Mouse (Mus musculus): ENCODE data around the gene Gsg1l. TPM values are rescaled to one million over a fixed set of nuclear protein-coding genes. Genes with fewer than 3 reads are reported as not detected.

Gsg1l gene
- polyA plus RNA-seq, 2 experiments, result 0.07 TPM; not detected in 1

DNA sequence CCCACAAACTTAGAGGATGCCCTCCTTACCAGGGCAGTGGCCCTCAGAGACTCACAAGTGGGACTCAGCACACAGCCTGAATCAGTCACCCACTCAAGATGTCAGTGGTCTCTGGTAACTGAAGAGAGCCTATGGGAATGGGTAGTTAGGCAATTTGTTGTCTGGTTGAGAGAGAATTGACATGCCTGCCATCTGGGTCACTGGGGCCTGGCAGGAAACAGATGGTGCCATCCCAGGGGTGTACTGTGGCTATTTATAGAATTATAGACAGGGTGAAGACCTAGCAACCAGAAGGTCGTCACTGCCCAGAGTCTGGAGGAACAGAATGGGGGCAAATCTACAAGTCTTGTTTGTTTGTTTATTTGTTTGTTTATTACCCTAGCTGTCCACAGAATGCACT lies 54.8 kb downstream of the Gsg1l start:
- H3K36me3 ChIP-seq (replicated peaks; ENCODE audit: control insufficient read depth, insufficient read depth, low read depth), result no peaks in the 10 kb centered on the region
- H3K4me2 ChIP-seq (ENCODE audit: low read depth), result no peak overlapping the region
- H3K27me3 ChIP-seq (ENCODE audit: control insufficient read depth, insufficient read depth, low read length), result no peaks in the 10 kb centered on the region
- no peak overlapping the region for H3K4me3 ChIP-seq (ENCODE audit: insufficient read depth in 1 of 2, low read depth in 2 of 2, low read length in 2 of 2)
- no peak overlapping the region for H3K9ac ChIP-seq (replicated peaks)
- 0 out of 4 replicates have a peak, but pooled peaks cover 0 to 3% of the 10 kb centered on the region in 2 experiments for H3K4me1 ChIP-seq (replicated peaks; ENCODE audit: control insufficient read depth in 2 of 2, insufficient read depth in 2 of 2, low read length in 1 of 2)
- 20% methylated on average over 1 of the region's 1 CpGs for WGBS (ENCODE audit: insufficient replicate concordance)
- DNase-seq (ENCODE audit: low read depth in 3 of 3, low spot score in 3 of 3) (no peak), ATAC-seq (ENCODE audit: insufficient read depth) (no peak)
- TF ChIP-seq CTCF (IDR thresholded peaks at IDR 0.05; ENCODE audit: low read depth) (no peak), EP300 (IDR thresholded peaks at IDR 0.05; ENCODE audit: low read depth) (no peak)
- H3K27ac ChIP-seq, result no peak overlapping the region
- no peaks in the 10 kb centered on the region for H3K9me3 ChIP-seq (ENCODE audit: control insufficient read depth, low read length)

DNA sequence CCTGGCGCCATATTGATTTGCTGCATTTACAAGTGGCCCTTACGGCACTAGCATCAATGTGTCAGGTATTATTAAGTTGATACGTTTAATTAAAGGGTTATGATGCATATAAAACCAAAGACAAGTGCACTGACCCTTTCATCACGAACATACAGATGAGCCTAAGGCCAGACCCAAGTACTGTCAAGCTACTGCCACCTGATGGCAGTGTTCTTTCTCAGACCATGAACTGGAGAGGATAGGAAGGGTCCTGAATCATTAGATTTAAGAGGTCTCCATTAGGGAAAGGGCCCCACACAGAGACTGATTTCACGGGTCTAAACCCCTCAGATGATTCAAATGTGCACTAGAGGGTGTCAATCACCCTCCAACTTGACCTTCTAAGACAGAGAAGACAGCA lies 55.6 kb downstream of the Gsg1l start:
- H3K27me3 ChIP-seq (ENCODE audit: control insufficient read depth, insufficient read depth, low read length), result no peaks in the 10 kb centered on the region
- no peaks in the 10 kb centered on the region for H3K9me3 ChIP-seq (ENCODE audit: control insufficient read depth, low read length)
- TF ChIP-seq EP300 (IDR thresholded peaks at IDR 0.05; ENCODE audit: low read depth) (no peak), CTCF (IDR thresholded peaks at IDR 0.05; ENCODE audit: low read depth) (peak; percentile 47)
- H3K27ac ChIP-seq, result no peak overlapping the region
- DNase-seq (ENCODE audit: low read depth in 3 of 3, low spot score in 3 of 3) (no peak), ATAC-seq (ENCODE audit: insufficient read depth) (no peak)
- H3K9ac ChIP-seq (replicated peaks), result no peak overlapping the region
- no peaks in the 10 kb centered on the region for H3K36me3 ChIP-seq (replicated peaks; ENCODE audit: control insufficient read depth, insufficient read depth, low read depth)
- H3K4me1 ChIP-seq (replicated peaks; ENCODE audit: control insufficient read depth in 2 of 2, insufficient read depth in 2 of 2, low read length in 1 of 2), result peaks cover 0 to 3% of the 10 kb centered on the region in 2 experiments; a peak in 1 of 4 replicates
- WGBS (ENCODE audit: insufficient replicate concordance), result 38% methylated on average over 5 of the region's 5 CpGs
- H3K4me3 ChIP-seq (ENCODE audit: insufficient read depth in 1 of 2, low read depth in 2 of 2, low read length in 2 of 2), result no peak overlapping the region
- H3K4me2 ChIP-seq (ENCODE audit: low read depth), result no peak overlapping the region

DNA sequence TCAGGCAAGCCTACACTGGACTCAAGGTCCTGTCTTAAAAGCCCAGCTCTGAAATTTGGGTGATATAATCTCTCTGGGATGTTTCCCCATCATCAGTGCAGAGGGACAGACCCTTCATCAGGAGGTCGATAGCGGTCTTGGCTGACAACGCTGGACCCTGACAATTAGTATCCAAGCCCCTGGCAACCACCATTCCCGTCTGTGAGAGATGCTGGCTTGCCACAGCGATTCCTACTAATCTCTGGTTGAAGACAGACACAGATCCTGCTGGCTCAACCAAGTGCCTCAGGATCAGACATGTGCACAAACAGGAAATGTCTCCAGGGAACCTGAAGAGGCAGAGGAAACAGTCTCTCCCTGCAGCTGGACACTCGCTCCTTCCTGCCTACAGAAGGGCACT lies 62.2 kb downstream of the Gsg1l start:
- H3K27me3 ChIP-seq (ENCODE audit: control insufficient read depth, insufficient read depth, low read length), result no peaks in the 10 kb centered on the region
- no peaks in the 10 kb centered on the region for H3K36me3 ChIP-seq (replicated peaks; ENCODE audit: control insufficient read depth, insufficient read depth, low read depth)
- peaks cover 3 to 5% of the 10 kb centered on the region in 2 experiments for H3K4me1 ChIP-seq (replicated peaks; ENCODE audit: control insufficient read depth in 2 of 2, insufficient read depth in 2 of 2, low read length in 1 of 2)
- H3K4me3 ChIP-seq (ENCODE audit: insufficient read depth in 1 of 2, low read depth in 2 of 2, low read length in 2 of 2), result no peak overlapping the region
- H3K9ac ChIP-seq (replicated peaks), result no peak overlapping the region
- ATAC-seq (ENCODE audit: insufficient read depth), result no peak
- no peaks in the 10 kb centered on the region for H3K9me3 ChIP-seq (ENCODE audit: control insufficient read depth, low read length)
- no peak for DNase-seq (ENCODE audit: low read depth in 3 of 3, low spot score in 3 of 3)
- no peak overlapping the region for H3K4me2 ChIP-seq (ENCODE audit: low read depth)
- WGBS (ENCODE audit: insufficient replicate concordance), result 48% methylated on average over 6 of the region's 6 CpGs
- no peak overlapping the region for H3K27ac ChIP-seq
- TF ChIP-seq EP300 (IDR thresholded peaks at IDR 0.05; ENCODE audit: low read depth) (no peak), CTCF (IDR thresholded peaks at IDR 0.05; ENCODE audit: low read depth) (no peak)

GRCm38 (mm10) chr7:126019321-126019720 lies 62.9 kb downstream of the Gsg1l start:
- DNase-seq (ENCODE audit: low read depth in 3 of 3, low spot score in 3 of 3), result no peak
- no peak overlapping the region for H3K4me2 ChIP-seq (ENCODE audit: low read depth)
- ATAC-seq (ENCODE audit: insufficient read depth), result no peak
- no peak overlapping the region for H3K27ac ChIP-seq
- H3K9me3 ChIP-seq (ENCODE audit: control insufficient read depth, low read length), result no peaks in the 10 kb centered on the region
- no peak overlapping the region for H3K4me3 ChIP-seq (ENCODE audit: insufficient read depth in 1 of 2, low read depth in 2 of 2, low read length in 2 of 2)
- no peaks in the 10 kb centered on the region for H3K36me3 ChIP-seq (replicated peaks; ENCODE audit: control insufficient read depth, insufficient read depth, low read depth)
- no peak overlapping the region for H3K9ac ChIP-seq (replicated peaks)
- no peaks in the 10 kb centered on the region for H3K27me3 ChIP-seq (ENCODE audit: control insufficient read depth, insufficient read depth, low read length)
- TF ChIP-seq CTCF (IDR thresholded peaks at IDR 0.05; ENCODE audit: low read depth) (no peak), EP300 (IDR thresholded peaks at IDR 0.05; ENCODE audit: low read depth) (no peak)
- 63% methylated on average over 9 of the region's 9 CpGs for WGBS (ENCODE audit: insufficient replicate concordance)
- H3K4me1 ChIP-seq (replicated peaks; ENCODE audit: control insufficient read depth in 2 of 2, insufficient read depth in 2 of 2, low read length in 1 of 2), result peaks cover 3 to 5% of the 10 kb centered on the region in 2 experiments

GRCm38 (mm10) chr7:126017455-126017854 lies 64.8 kb downstream of the Gsg1l start:
- Histone ChIP-seq H3K9ac (replicated peaks) (no peak overlapping the region), H3K27ac (no peak overlapping the region), H3K4me2 (ENCODE audit: low read depth) (no peak overlapping the region), H3K9me3 (ENCODE audit: control insufficient read depth, low read length) (no peaks in the 10 kb centered on the region), H3K36me3 (replicated peaks; ENCODE audit: control insufficient read depth, insufficient read depth, low read depth) (no peaks in the 10 kb centered on the region), H3K4me1 (replicated peaks; ENCODE audit: control insufficient read depth in 2 of 2, insufficient read depth in 2 of 2, low read length in 1 of 2) (peaks cover 3 to 5% of the 10 kb centered on the region in 2 experiments), H3K4me3 (ENCODE audit: insufficient read depth in 1 of 2, low read depth in 2 of 2, low read length in 2 of 2) (no peak overlapping the region), H3K27me3 (ENCODE audit: control insufficient read depth, insufficient read depth, low read length) (no peaks in the 10 kb centered on the region)
- WGBS (ENCODE audit: insufficient replicate concordance), result 39% methylated on average over 4 of the region's 4 CpGs
- DNase-seq (ENCODE audit: low read depth in 3 of 3, low spot score in 3 of 3) (no peak), ATAC-seq (ENCODE audit: insufficient read depth) (peak; percentile 76)
- TF ChIP-seq EP300 (IDR thresholded peaks at IDR 0.05; ENCODE audit: low read depth) (no peak), CTCF (IDR thresholded peaks at IDR 0.05; ENCODE audit: low read depth) (no peak)

All from liver, embryonic 14.5 days (tissue).